ENCODE assay signal across 8 mouse cellular contexts in genomic region chr17:43801595-43802373, GRCm38 (mm10). TPM values are rescaled to one million over a fixed set of nuclear protein-coding genes. Genes with fewer than 3 reads are reported as not detected.
DNase-seq lines count a peak whose midpoint lies in the region; ATAC-seq and TF ChIP-seq lines count a peak whose summit lies in the region.

No protein-coding gene starts in this region.

- H3K27me3 ChIP-seq in lung, postnatal 0 days (replicated peaks; ENCODE audit: insufficient read depth, low read length), result no peaks in the 10 kb centered on the region

- H3K4me3 ChIP-seq in lung, postnatal 0 days (ENCODE audit: low read depth, low read length), result peak overlapping the region; percentile 44

- H3K9ac ChIP-seq in lung, postnatal 0 days (replicated peaks; ENCODE audit: low read depth), result peak overlapping the region; percentile 26; the same call in 1 of the 2 replicates

- TF ChIP-seq EP300 in lung, postnatal 0 days (IDR thresholded peaks at IDR 0.05), result no peak

- 2% methylated on average over 38 of the region's 55 CpGs for WGBS in lung, postnatal 0 days

- TF ChIP-seq CTCF in lung, postnatal 0 days (IDR thresholded peaks at IDR 0.05), result peak; percentile 27

- H3K4me2 ChIP-seq in lung, postnatal 0 days (replicated peaks; ENCODE audit: low read depth, low read length), result peak overlapping the region; percentile 95

- no peak overlapping the region for H3K27ac ChIP-seq in lung, postnatal 0 days (ENCODE audit: low read length)

- ATAC-seq in hematopoietic stem cell, adult 5-6 weeks (replicated peaks in 1 of 2; ENCODE audit: insufficient read depth in 1 of 2, low FRiP score in 2 of 2, low TSS enrichment in 1 of 2, low read depth in 1 of 2, poor library complexity in 2 of 2, severe bottlenecking in 2 of 2), result peak; percentile 60 to 63
- ATAC-seq in lung, postnatal 0 days, result peak; percentile 87

- no peaks in the 10 kb centered on the region for H3K36me3 ChIP-seq in lung, postnatal 0 days (ENCODE audit: insufficient read depth, low read length)

- no peaks in the 10 kb centered on the region; the same call in 1 of the 2 replicates for H3K4me1 ChIP-seq in lung, postnatal 0 days (ENCODE audit: insufficient read depth, low read depth, low read length)

- peak; percentile 37 to 39 for DNase-seq in adrenal gland, adult 18-20 months (ENCODE audit: low spot score in 2 of 2)
- peak; percentile 74 for DNase-seq in cerebellum, postnatal 10 days
- DNase-seq in frontal cortex, postnatal 14 days (ENCODE audit: low spot score in 2 of 2), result peak; percentile 31 to 41
- DNase-seq in layer of hippocampus, postnatal 10 days (ENCODE audit: low spot score in 2 of 2), result peak; percentile 22 to 46
- peak; percentile 51 for DNase-seq in lung, postnatal 0 days (ENCODE audit: low spot score)
- DNase-seq in retina, postnatal 1 day, result peak; percentile 85
- DNase-seq in natural killer cell, adult 2 months (ENCODE audit: low spot score in 2 of 2), result no peak

- H3K9me3 ChIP-seq in lung, postnatal 0 days (ENCODE audit: low read length), result no peaks in the 10 kb centered on the region

RNA-seq across cellular contexts. Expression of gene Rcan2, which starts 0.6 kb away (rescaled TPM):
- total RNA-seq in adrenal gland, adult 18-20 months (2021), result 1 to 10 TPM; 4.7 to 6.5 TPM
- total RNA-seq in hematopoietic stem cell, adult 5-6 weeks (2017), result 0.56 TPM in 1 of 2 replicates, not detected in the other
- total RNA-seq in layer of hippocampus, postnatal 10 days (2021), result 10 to 100 TPM; 40.2 to 42.5 TPM
- 1.3 and 2.4 TPM in 2 replicates for polyA plus RNA-seq in lung, postnatal 0 days (2015; fragmentation: Nextera tagmentation; extraction: Ambion mirVana)

Comparison
In these comparisons a context has a peak if more than half of its experiments do, and no peak if none do; other contexts are left out.
1. DNase-seq: peak in adrenal gland, adult 18-20 months (2 of 2), cerebellum, postnatal 10 days (2 of 2), frontal cortex, postnatal 14 days (2 of 2), layer of hippocampus, postnatal 10 days (2 of 2), lung, postnatal 0 days (single experiment) and retina, postnatal 1 day (single experiment); none in natural killer cell, adult 2 months (0 of 2).
2. RNA of gene Rcan2, which starts 0.6 kb away (total RNA-seq): 40.2 to 42.5 TPM in layer of hippocampus, postnatal 10 days; 4.7 to 6.5 TPM in adrenal gland, adult 18-20 months and 0.56 TPM in hematopoietic stem cell, adult 5-6 weeks; every median in the first group is over 4 times any median in the second.